Mouse (Mus musculus) duodenum, adult 2 months (tissue): ENCODE data around the gene Olfr287. TPM values are rescaled to one million over a fixed set of nuclear protein-coding genes. Genes with fewer than 3 reads are reported as not detected.

Experiments used
- polyA plus RNA-seq: library from polyadenylated mRNA; depleted of rRNA; stranded (reverse); fragments of >200 nt; gene quantifications from 2 replicates; pipeline ENCODE4 v1.2.3, GENCODE M21; 2012; ENCODE audit warnings: low replicate concordance; rRNA removed

Gene Olfr287
- polyA plus RNA-seq, result 0.63 and 1.1 TPM in 2 replicates

DNA sequence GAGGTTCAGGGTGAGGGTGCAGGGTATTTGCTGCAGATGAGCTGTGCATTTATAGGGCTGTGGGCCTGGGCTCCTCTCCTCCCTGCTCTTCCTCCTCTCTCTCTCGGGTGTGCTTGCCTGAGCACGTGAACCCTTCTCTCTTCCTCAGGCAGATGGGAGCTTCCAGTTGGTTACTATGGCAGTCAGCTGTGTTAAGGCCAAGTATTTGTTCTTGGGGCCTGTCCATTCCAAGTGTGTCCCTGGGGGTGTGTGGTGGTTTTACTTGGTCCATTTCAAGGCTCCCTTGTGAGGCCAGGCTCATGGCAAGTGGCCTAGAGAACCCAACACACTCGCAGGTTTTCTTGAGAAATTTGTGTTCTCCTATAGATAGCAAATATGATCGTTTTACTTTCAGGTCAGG, at the start of gene Olfr287, which contains the start of gene Gm44579:
TSS of gene Olfr287 (minus strand) at position 180 of the 400 bp plus-strand sequence.
TSS of gene Gm44579 (minus strand) at position 101 of the 400 bp plus-strand sequence.

DNA sequence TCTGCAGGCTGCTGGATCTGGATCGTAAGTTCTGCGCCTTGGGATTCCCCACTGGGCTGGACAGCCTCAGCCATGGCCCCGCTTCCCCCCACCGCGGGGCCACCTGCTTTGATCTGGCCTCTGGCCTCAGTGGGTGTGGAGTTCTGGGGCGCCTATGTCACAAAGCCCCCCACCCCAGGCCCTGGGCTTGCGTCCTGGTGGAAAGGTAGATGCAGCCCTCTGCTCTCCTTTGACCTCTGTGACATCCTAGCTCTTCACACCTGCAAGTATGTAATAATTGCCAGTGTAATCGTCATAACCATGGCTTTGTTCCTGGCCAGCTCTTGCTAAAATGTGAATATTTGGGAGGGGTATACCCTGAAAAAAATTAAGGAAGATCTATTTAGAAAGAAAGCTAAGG, 36.3 kb upstream of the Olfr287 start, which contains the start of gene H1fnt:
TSS of gene H1fnt (minus strand) at position 101 of the 400 bp plus-strand sequence.

DNA sequence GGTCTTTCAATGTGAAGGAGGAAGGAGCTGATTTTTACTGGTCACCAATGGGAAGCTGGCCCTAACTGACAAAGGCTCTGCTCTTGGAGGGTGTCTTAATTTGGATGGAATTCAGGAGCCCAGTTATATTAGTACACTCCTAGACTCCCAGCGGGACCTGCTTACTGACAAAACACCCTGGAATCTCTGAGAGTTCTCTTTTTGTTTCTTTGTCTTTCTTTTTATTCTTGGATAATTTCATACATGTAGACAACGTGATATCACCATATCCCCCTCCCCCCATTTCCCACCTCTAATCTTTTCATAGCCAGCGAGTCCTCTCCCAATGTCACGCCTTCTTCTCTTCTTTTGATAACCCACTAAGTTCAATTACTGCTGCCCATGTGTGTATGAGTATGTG, 13.5 kb upstream of the Olfr287 start, which contains the start of gene Olfr286:
TSS of gene Olfr286 (minus strand) at position 101 of the 400 bp plus-strand sequence.

DNA sequence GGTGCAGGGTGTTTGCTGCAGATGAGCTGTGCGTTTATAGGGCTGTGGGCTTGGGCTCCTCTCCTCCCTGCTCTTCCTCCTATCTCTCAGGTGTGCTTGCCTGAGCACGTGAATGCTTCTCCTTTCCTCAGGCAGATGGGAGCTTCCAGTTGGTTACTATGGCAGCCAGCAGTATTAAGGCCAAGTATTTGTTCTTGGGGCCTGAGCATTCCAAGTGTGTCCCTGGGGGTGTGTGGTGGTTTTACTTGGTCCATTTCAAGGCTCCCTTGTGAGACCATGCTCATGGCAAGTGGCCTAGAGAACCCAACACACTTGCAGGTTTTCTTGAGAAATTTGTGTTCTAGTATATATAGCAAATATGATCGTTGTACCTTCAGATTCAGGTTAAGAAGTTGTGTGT, 25.4 kb downstream of the Olfr287 start, which contains the start of gene Olfr288:
TSS of gene Olfr288 (minus strand) at position 101 of the 400 bp plus-strand sequence.

DNA sequence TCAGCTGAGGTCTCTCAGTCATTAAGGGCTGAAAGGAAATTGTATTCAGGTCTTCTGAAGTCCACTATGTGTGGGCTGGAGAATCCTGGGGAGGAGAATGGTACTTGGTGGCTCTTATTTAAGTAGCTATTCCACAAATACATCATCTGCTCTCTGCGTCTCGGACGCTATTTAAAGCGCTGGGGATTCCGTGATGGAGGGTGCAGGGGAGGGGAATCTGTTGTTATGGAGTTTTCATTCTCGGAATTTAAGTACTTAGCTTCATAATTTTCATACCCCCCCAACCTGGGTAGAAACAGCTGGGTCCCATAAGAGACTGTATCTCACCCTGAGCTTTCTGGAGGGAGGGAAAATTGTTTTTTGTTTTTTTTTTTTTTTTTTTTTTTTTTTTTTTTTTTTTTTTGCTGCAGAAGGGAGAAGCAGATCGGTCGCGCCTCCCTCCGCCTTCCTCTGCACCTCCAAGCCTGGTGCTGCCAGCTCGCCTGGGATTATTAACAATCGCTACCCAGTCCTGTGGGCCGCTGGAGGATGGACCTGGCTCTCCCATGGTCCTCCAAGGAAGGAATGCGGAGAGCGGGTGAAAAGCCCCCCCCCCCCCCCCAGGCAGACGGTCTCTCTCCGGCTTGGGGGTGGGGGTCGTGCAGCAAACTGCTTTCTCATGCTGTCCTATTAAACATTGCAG, 53.8 kb downstream of the Olfr287 start, which contains the start of gene Ccdc184:
TSS of gene Ccdc184 (plus strand) at position 196 of the 682 bp plus-strand sequence.

DNA sequence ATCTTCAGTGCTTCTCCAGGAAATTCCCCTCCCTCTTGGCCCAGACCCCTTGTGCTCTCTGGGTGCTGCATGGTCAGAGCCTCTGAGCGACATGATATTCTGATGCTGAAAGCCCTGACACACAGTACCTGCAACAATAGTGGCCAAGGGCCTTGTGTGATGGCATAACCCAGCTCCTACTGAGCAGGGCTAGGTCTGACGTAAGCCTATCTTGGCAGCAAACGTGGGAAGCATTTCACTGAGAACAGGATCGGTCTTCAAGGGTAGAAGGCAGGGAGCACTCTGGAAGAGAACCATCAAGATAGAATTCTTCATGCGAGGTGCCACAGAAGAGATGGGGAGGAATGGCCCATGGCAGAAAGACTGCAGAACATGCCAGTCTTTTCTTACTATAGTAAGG, 55.3 kb downstream of the Olfr287 start, which contains the start of gene Asb8:
TSS of gene Asb8 (minus strand) at position 101 of the 400 bp plus-strand sequence.

Other genes starting within 250 kb of the Olfr287 start
- gene Col2a1, start 216.4 kb downstream of the Olfr287 start, polyA plus RNA-seq, result not detected in 2 replicates
- 5.7 and 7.5 TPM in 2 replicates for gene Pfkm, start 128.5 kb downstream of the Olfr287 start, polyA plus RNA-seq
- gene Senp1, start 127.3 kb downstream of the Olfr287 start, polyA plus RNA-seq, result 3.9 and 5.1 TPM in 2 replicates
- gene Asb8, start 55.4 kb downstream of the Olfr287 start, polyA plus RNA-seq, result 18.3 and 19.1 TPM in 2 replicates
- 0.24 and 0.30 TPM in 2 replicates for gene Ccdc184, start 53.9 kb downstream of the Olfr287 start, polyA plus RNA-seq
- gene Olfr288, start 25.5 kb downstream of the Olfr287 start, polyA plus RNA-seq, result not detected in 2 replicates
- not detected in 2 replicates for gene Gm44579, start 79 bp downstream of the Olfr287 start, polyA plus RNA-seq
- gene Olfr286, start 13.4 kb upstream of the Olfr287 start, polyA plus RNA-seq, result 0.02 TPM in 2 replicates
- not detected in 2 replicates for gene H1fnt, start 36.2 kb upstream of the Olfr287 start, polyA plus RNA-seq
- 0.13 and 0.36 TPM in 2 replicates for gene Zfp641, start 75.1 kb upstream of the Olfr287 start, polyA plus RNA-seq
- gene Olfr285, start 96.3 kb upstream of the Olfr287 start, polyA plus RNA-seq, result not detected in 2 replicates
- not detected in 2 replicates for gene Olfr284, start 119.9 kb upstream of the Olfr287 start, polyA plus RNA-seq
- gene Olfr283, start 159.9 kb upstream of the Olfr287 start, polyA plus RNA-seq, result not detected in 2 replicates
- gene Olfr282, start 210.2 kb upstream of the Olfr287 start, polyA plus RNA-seq, result not detected in 2 replicates
- not detected in 2 replicates for gene Olfr281, start 231.5 kb upstream of the Olfr287 start, polyA plus RNA-seq
- gene OR5BS1P, start 248.8 kb upstream of the Olfr287 start, polyA plus RNA-seq, result not detected in 2 replicates